Mouse (Mus musculus) lung, postnatal 0 days (tissue): ENCODE results near the gene Wnt4.

Experiments
- CTCF ChIP-seq: IDR thresholded peaks from 2 replicates; pipeline ENCODE4 v1.5.1; 2016; ENCODE audit warnings: antibody characterized with exemption, mild to moderate bottlenecking
- EP300 ChIP-seq: IDR thresholded peaks from 2 replicates; pipeline ENCODE4 v1.6.1; 2016; ENCODE audit warnings: antibody characterized with exemption, mild to moderate bottlenecking, control low read depth

DNA sequence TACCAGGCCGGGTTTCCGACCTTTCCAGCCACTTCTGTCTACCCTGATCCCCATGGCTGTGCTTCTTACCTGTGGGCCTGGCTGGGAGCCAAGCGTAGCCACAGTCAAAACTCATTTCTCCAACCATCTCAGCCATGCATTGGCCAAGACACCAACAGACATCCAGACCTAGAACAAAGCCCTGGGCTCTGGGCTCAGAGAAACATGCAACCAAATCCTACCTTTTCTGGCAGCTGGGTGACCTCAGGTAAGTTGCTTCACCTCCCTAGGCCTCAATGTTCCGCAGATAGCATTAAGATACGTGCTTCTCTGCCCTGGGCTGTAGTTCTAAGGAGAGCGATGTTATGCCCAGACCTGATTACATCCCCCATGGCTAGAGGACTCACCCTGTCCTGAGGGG, 15.5 kb upstream of the Wnt4 start:
- TF ChIP-seq CTCF (no peak), EP300 (no peak)
